Mouse (Mus musculus) kidney, postnatal 0 days (tissue): Measurements from ENCODE around the gene Tifa. TPM values are rescaled to one million over a fixed set of nuclear protein-coding genes. Genes with fewer than 3 reads are reported as not detected.

Experiments
- ATAC-seq: fragments of 200-750 bp; cut with Nextera tagmentation; replicated peaks from 2 replicates; pipeline ENCODE4 v1.8.0; 2017; ENCODE audit warnings: low read depth, moderate number of reproducible peaks, moderate TSS enrichment, moderate library complexity; ENCODE audit not compliant: low FRiP score
- DNase-seq: peaks from one replicate; pipeline ENCODE4 v3.0.0-alpha.2; 2016; ENCODE audit warnings: low spot score
- H3K27ac ChIP-seq: fragments of 300-500 bp; sonication (generic); 2 replicates; pipeline ENCODE4 v1.5.1; 2014; ENCODE audit warnings: mild to moderate bottlenecking
- H3K27me3 ChIP-seq: fragments of 300-500 bp; sonication (generic); 2 replicates; pipeline ENCODE4 v1.6.1; 2014; ENCODE audit warnings: low read length, mixed read lengths; ENCODE audit not compliant: insufficient read depth
- H3K36me3 ChIP-seq: fragments of 300-500 bp; sonication (generic); 2 replicates; pipeline ENCODE4 v1.6.1; 2014; ENCODE audit warnings: low read length, mixed read lengths; ENCODE audit not compliant: insufficient read depth
- H3K4me1 ChIP-seq: fragments of 300-500 bp; sonication (generic); replicated peaks from 2 replicates; pipeline ENCODE4 v1.6.1; 2014; ENCODE audit warnings: antibody characterized with exemption, low read length, mixed read lengths; ENCODE audit not compliant: insufficient read depth
- H3K4me2 ChIP-seq: fragments of 300-500 bp; sonication (generic); 2 replicates; pipeline ENCODE4 v1.6.1; 2014; ENCODE audit warnings: mild to moderate bottlenecking, low read length, moderate library complexity, mixed read lengths
- H3K4me3 ChIP-seq: fragments of 300-500 bp; sonication (generic); replicated peaks from 2 replicates; pipeline ENCODE4 v1.5.1; 2014; ENCODE audit warnings: low read depth, low read length
- H3K9ac ChIP-seq: fragments of 300-500 bp; sonication (generic); 2 replicates; pipeline ENCODE4 v1.6.1; 2014; ENCODE audit warnings: low read depth, low read length
- H3K9me3 ChIP-seq: fragments of 300-500 bp; sonication (generic); replicated peaks from 2 replicates; pipeline ENCODE4 v1.6.1; 2016; ENCODE audit warnings: low read length, inconsistent platforms, mixed read lengths
- CTCF ChIP-seq: IDR thresholded peaks from 2 replicates; pipeline ENCODE4 v1.5.1; 2016; ENCODE audit warnings: antibody characterized with exemption, low read depth, mild to moderate bottlenecking, moderate library complexity
- WGBS: fragments of 180-500 bp; shearing (Covaris S2); extraction: QIAGEN DNeasy Blood & Tissue Kit; methylation state at CpG from one replicate; pipeline ENCODE4 v1.1.7; 2014; 5-methylcytosine and 5-hydroxymethylcytosine counted together
- polyA plus RNA-seq: library from polyadenylated mRNA; unstranded; fragments of >200 nt; fragmentation: Nextera tagmentation; extraction: Ambion mirVana; gene quantifications from 2 replicates; pipeline ENCODE4 v1.2.1, GENCODE M21; 2015

Tifa gene
- polyA plus RNA-seq, 1 experiment from 2014 or later: 7.0 TPM

DNA sequence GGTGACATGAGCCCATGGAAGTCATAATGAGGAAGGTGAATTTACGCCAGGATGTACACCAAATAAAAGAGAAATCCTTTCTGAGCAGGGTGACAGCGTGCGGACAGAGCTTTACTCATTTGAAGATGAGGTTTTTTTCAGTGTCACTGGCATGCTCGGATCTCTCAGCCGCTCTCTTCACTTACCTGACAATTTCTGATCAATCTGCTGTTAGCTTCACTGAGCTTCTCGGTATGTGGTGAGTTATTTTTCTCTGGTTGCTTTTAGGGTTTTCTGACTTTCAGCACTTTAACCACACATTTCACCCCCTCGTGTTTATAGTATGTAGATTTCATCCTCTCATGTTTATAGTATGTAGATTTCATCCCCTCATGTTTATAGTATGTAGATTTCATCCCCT lies 85.5 kb downstream of the Tifa start:
- Histone ChIP-seq H3K4me3 (no peak overlapping the region), H3K36me3 (no peaks in the 10 kb centered on the region), H3K9me3 (no peaks in the 10 kb centered on the region), H3K4me2 (no peak overlapping the region), H3K9ac (no peak overlapping the region), H3K27ac (no peak overlapping the region), H3K27me3 (no peaks in the 10 kb centered on the region), H3K4me1 (no peaks in the 10 kb centered on the region)
- no peak for TF ChIP-seq CTCF
- DNase-seq (no peak), ATAC-seq (no peak)
- WGBS: 78% methylated on average over 7 of the region's 7 CpGs

DNA sequence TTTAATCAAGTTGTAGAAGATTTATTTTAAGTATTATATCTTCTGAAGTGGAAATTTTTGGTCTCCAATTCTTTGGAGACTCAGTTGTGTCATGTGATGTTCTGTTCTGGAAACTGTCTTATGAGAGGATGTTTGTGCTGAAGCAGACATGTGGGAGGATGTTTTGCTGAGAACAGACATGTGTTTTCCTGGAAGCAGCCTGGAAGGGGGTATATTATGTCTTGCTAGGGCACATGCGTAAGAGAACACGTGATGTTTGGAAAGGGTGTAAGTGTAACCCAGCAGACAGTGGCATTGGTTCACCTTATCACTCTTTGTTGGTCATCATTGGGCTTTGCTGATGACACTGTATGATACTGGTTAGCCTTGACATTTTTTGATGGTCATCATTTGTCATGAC lies 85.9 kb downstream of the Tifa start:
- 80% methylated on average over 2 of the region's 2 CpGs for WGBS
- Histone ChIP-seq H3K27ac (no peak overlapping the region), H3K4me1 (no peaks in the 10 kb centered on the region), H3K4me3 (no peak overlapping the region), H3K9me3 (no peaks in the 10 kb centered on the region), H3K36me3 (no peaks in the 10 kb centered on the region), H3K27me3 (no peaks in the 10 kb centered on the region), H3K4me2 (no peak overlapping the region), H3K9ac (no peak overlapping the region)
- no peak for DNase-seq
- no peak for ATAC-seq
- no peak for TF ChIP-seq CTCF

DNA sequence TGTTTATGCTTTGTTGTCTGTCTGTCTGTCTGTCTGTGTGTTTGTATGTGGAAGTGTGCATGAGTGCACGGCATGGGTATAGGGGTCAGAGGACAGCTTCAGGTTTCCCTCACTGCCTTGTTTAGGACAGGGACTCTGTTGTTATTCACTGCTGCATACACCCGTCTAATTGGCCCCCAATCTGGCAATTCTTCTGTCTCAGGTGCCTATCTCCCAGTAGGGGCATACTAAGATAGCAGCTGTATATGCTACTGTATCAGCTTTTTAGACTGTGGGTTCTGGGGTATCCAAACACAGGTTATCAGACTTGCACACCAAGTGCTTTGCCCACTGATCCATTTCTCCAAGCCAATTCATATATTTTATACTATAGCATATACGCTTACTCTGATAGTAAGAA lies 90.4 kb downstream of the Tifa start:
- Histone ChIP-seq H3K36me3 (no peaks in the 10 kb centered on the region), H3K9me3 (no peaks in the 10 kb centered on the region), H3K27me3 (no peaks in the 10 kb centered on the region), H3K9ac (no peak overlapping the region), H3K4me2 (no peak overlapping the region), H3K27ac (no peak overlapping the region), H3K4me3 (no peak overlapping the region), H3K4me1 (no peaks in the 10 kb centered on the region)
- 76% methylated on average over 3 of the region's 3 CpGs for WGBS
- DNase-seq: no peak
- ATAC-seq: no peak
- TF ChIP-seq CTCF: no peak

DNA sequence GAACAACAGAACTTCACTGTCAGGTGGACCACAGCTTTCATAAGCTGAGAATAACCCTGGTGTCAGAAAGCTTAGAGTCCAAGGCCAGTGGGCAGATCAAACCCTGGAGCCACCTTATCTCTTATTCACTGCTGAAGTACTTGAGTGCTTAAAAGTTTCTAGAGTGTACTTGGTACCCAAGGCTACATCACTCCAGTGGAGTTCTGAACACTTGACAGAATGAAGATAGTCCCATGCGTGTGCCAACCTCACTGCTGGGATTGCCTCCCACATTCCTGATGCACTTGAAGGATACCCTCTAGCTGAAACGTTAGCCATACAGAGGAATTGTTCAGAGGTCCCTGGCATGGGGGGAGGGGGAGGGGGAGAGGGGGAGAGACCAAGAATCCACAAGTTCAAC lies 92.1 kb downstream of the Tifa start:
- TF ChIP-seq CTCF: no peak
- Histone ChIP-seq H3K27me3 (no peaks in the 10 kb centered on the region), H3K4me2 (no peak overlapping the region), H3K9me3 (no peaks in the 10 kb centered on the region), H3K27ac (no peak overlapping the region), H3K9ac (no peak overlapping the region), H3K4me1 (no peaks in the 10 kb centered on the region), H3K4me3 (no peak overlapping the region), H3K36me3 (no peaks in the 10 kb centered on the region)
- 61% methylated on average over 2 of the region's 2 CpGs for WGBS
- DNase-seq (no peak), ATAC-seq (no peak)

Other genes starting within 250 kb of the Tifa start
- 46.1 and 52.2 TPM in 2 replicates for gene Larp7, start 236.5 kb upstream of the Tifa start, polyA plus RNA-seq
- 2.3 and 3.2 TPM in 2 replicates for gene Zgrf1, start 236.3 kb upstream of the Tifa start, polyA plus RNA-seq
- not detected in 2 replicates for gene Neurog2, start 156.7 kb upstream of the Tifa start, polyA plus RNA-seq
- gene Alpk1, start 9.3 kb upstream of the Tifa start, polyA plus RNA-seq: 0.61 and 0.75 TPM in 2 replicates
- 39.6 and 40.2 TPM in 2 replicates for gene Ap1ar, start 47.7 kb downstream of the Tifa start, polyA plus RNA-seq
- 14.1 and 16.6 TPM in 2 replicates for gene Fam241a, start 106.5 kb downstream of the Tifa start, polyA plus RNA-seq